Mouse (Mus musculus) CH12.LX (cell line): Measurements from ENCODE around the gene Pkhd1. TPM values are rescaled to one million over a fixed set of nuclear protein-coding genes. Genes with fewer than 3 reads are reported as not detected.

Source experiments
- DNase-seq: peaks from one replicate; pipeline ENCODE4 v3.0.0-alpha.2; 2013; ENCODE audit errors: extremely low read depth
- H3K27ac ChIP-seq: 2 replicates; pipeline ENCODE4 v1.5.1; 2012; ENCODE audit warnings: low read depth, mild to moderate bottlenecking, control low read depth, moderate library complexity; ENCODE audit not compliant: insufficient read depth
- H3K27me3 ChIP-seq: replicated peaks from 2 replicates; pipeline ENCODE3; 2012; ENCODE audit warnings: inconsistent platforms
- H3K36me3 ChIP-seq, 2 experiments: replicated peaks in 1 of 2; 2 replicates each; pipeline versions ENCODE3 to v1.6.1; 2012; ENCODE audit warnings: inconsistent platforms in 1 of 2, low read length in 1 of 2, mild to moderate bottlenecking in 1 of 2, mixed read lengths in 1 of 2, moderate library complexity in 1 of 2; ENCODE audit not compliant: control insufficient read depth in 1 of 2, insufficient read depth in 1 of 2
- H3K4me1 ChIP-seq, 2 experiments: 2 replicates each; pipeline ENCODE4 v1.6.1; 2012; ENCODE audit warnings: inconsistent platforms in 1 of 2, moderate library complexity in 1 of 2; ENCODE audit not compliant: insufficient read depth in 2 of 2, control insufficient read depth in 1 of 2
- H3K4me2 ChIP-seq: 2 replicates; pipeline ENCODE4 v1.6.1; 2012; ENCODE audit warnings: low read depth, mild to moderate bottlenecking, control low read depth; ENCODE audit not compliant: poor library complexity, insufficient read depth, severe bottlenecking
- H3K4me3 ChIP-seq, 3 experiments: fragments of 150-350 bp in 1 of 3; sonication (generic) in 1 of 3; replicated peaks in 1 of 3; 2 replicates each; pipeline versions ENCODE3 to v1.5.1; 2011 to 2012; ENCODE audit warnings: low read depth in 2 of 3, low read length in 2 of 3, mild to moderate bottlenecking in 2 of 3, moderate library complexity in 2 of 3, control low read depth in 1 of 3, improper control_type of control experiment in 1 of 3, inconsistent platforms in 1 of 3, mixed read lengths in 1 of 3; ENCODE audit not compliant: poor library complexity in 1 of 3
- H3K79me2 ChIP-seq: replicated peaks from 2 replicates; pipeline ENCODE4 v1.6.1; 2012; ENCODE audit warnings: mild to moderate bottlenecking, moderate library complexity; ENCODE audit not compliant: control insufficient read depth, poor library complexity, insufficient read depth, severe bottlenecking; ENCODE audit errors: extremely low read depth
- H3K9ac ChIP-seq: 2 replicates; pipeline ENCODE4 v1.6.1; 2012; ENCODE audit warnings: low read depth, mild to moderate bottlenecking, control low read depth, moderate library complexity; ENCODE audit not compliant: insufficient read depth
- H3K9me3 ChIP-seq: replicated peaks from 2 replicates; pipeline ENCODE3; 2012; ENCODE audit warnings: low read length, inconsistent platforms, mixed read lengths
- CTCF ChIP-seq, 2 experiments: IDR thresholded peaks in 1 of 2; conservative IDR thresholded peaks in 1 of 2; 2 replicates each; pipeline ENCODE4 v1.5.1; 2011 to 2012; ENCODE audit warnings: low read depth in 2 of 2, low read length in 2 of 2, improper control_type of control experiment in 1 of 2, inconsistent platforms in 1 of 2, mild to moderate bottlenecking in 1 of 2, moderate library complexity in 1 of 2
- E2F4 ChIP-seq: IDR thresholded peaks from 2 replicates; pipeline ENCODE4 v1.6.1; 2011; ENCODE audit warnings: low read depth, low read length, improper control_type of control experiment; ENCODE audit not compliant: insufficient replicate concordance
- GABPA ChIP-seq: IDR thresholded peaks from 2 replicates; pipeline ENCODE4 v1.6.1; 2012; ENCODE audit warnings: low read depth, low read length, improper control_type of control experiment, inconsistent platforms; ENCODE audit not compliant: insufficient replicate concordance
- HCFC1 ChIP-seq: IDR thresholded peaks from 2 replicates; pipeline ENCODE4 v1.6.1; 2012; ENCODE audit warnings: low read depth, mild to moderate bottlenecking, inconsistent platforms, low read length, improper control_type of control experiment
- IRF4 ChIP-seq: IDR thresholded peaks from 2 replicates; pipeline ENCODE4 v1.6.1; 2014; ENCODE audit warnings: low read depth, mild to moderate bottlenecking, inconsistent platforms, low read length, improper control_type of control experiment
- JUND ChIP-seq: conservative IDR thresholded peaks from 2 replicates; pipeline ENCODE4 v1.6.1; 2011; ENCODE audit warnings: low read depth, low read length, improper control_type of control experiment
- MAFK ChIP-seq: IDR thresholded peaks from 2 replicates; pipeline ENCODE4 v1.6.1; 2011; ENCODE audit warnings: low read length, improper control_type of control experiment; ENCODE audit not compliant: insufficient replicate concordance
- MAX ChIP-seq: IDR thresholded peaks from 2 replicates; pipeline ENCODE4 v1.6.1; 2011; ENCODE audit warnings: low read length, improper control_type of control experiment
- MAZ ChIP-seq: IDR thresholded peaks from 2 replicates; pipeline ENCODE4 v1.6.1; 2012; ENCODE audit warnings: low read depth, mild to moderate bottlenecking, inconsistent platforms, low read length, improper control_type of control experiment, moderate library complexity
- MEF2A ChIP-seq: IDR thresholded peaks from 2 replicates; pipeline ENCODE4 v1.6.1; 2014; ENCODE audit warnings: low read depth, mild to moderate bottlenecking, inconsistent platforms, low read length, improper control_type of control experiment, borderline replicate concordance
- MXI1 ChIP-seq: IDR thresholded peaks from 2 replicates; pipeline ENCODE4 v1.6.1; 2011; ENCODE audit warnings: mild to moderate bottlenecking, low read depth, low read length, improper control_type of control experiment
- NELFE ChIP-seq: IDR thresholded peaks from 2 replicates; pipeline ENCODE4 v1.6.1; 2011; ENCODE audit warnings: low read depth, low read length, improper control_type of control experiment
- RAD21 ChIP-seq: IDR thresholded peaks from 2 replicates; pipeline ENCODE4 v1.6.1; 2011; ENCODE audit warnings: low read depth, mild to moderate bottlenecking, low read length, improper control_type of control experiment, moderate library complexity
- SMC3 ChIP-seq: IDR thresholded peaks from 2 replicates; pipeline ENCODE4 v1.6.1; 2011; ENCODE audit warnings: low read depth, low read length, improper control_type of control experiment
- TBP ChIP-seq: conservative IDR thresholded peaks from 2 replicates; pipeline ENCODE4 v1.6.1; 2011; ENCODE audit warnings: low read depth, low read length, improper control_type of control experiment
- UBTF ChIP-seq: IDR thresholded peaks from 2 replicates; pipeline ENCODE4 v1.6.1; 2012; ENCODE audit warnings: low read depth, mild to moderate bottlenecking, inconsistent platforms, low read length, improper control_type of control experiment, moderate library complexity
- USF2 ChIP-seq: conservative IDR thresholded peaks from 2 replicates; pipeline ENCODE4 v1.6.1; 2011; ENCODE audit warnings: low read depth, low read length, improper control_type of control experiment
- ZC3H11A ChIP-seq: IDR thresholded peaks from 2 replicates; pipeline ENCODE4 v1.6.1; 2012; ENCODE audit warnings: low read depth, mild to moderate bottlenecking, inconsistent platforms, low read length, improper control_type of control experiment
- ZNF384 ChIP-seq: IDR thresholded peaks from 2 replicates; pipeline ENCODE4 v1.6.1; 2012; ENCODE audit warnings: low read depth, low read length, improper control_type of control experiment, inconsistent platforms
- dilution Hi-C: fragments of 300-500 bp; cut with MboI; formaldehyde crosslinking; loops from 2 replicates; pipeline ENCODE4 v1.14.3; 2020; ENCODE audit warnings: low sequenced_read_pairs; ENCODE audit not compliant: extremely low pct_unique_long_range_greater_than_20kb, extremely low pct_ligation_motif_present
- in situ Hi-C: fragments of 300-500 bp; cut with MboI; formaldehyde crosslinking; loops from 3 replicates; pipeline ENCODE4 v1.14.3; 2019; ENCODE audit warnings: low sequenced_read_pairs, low pct_ligation_motif_present, low pct_unique_long_range_greater_than_20kb, mixed read lengths
- polyA plus RNA-seq: library from polyadenylated mRNA; unstranded; fragments of >175 nt; gene quantifications from 2 replicates; pipeline ENCODE4 v1.2.1, GENCODE M21; 2012; ENCODE audit warnings: low read depth; ENCODE audit not compliant: insufficient read length
- total RNA-seq, 2 experiments: library from RNA; depleted of rRNA; stranded (reverse); fragments of 300-350 nt in 1 of 2; fragments of >200 nt in 1 of 2; gene quantifications; 2 replicates each; pipeline ENCODE4 v1.2.3; 2012 to 2014

Gene Pkhd1
- total and polyA plus RNA-seq, 3 experiments = not detected

DNA sequence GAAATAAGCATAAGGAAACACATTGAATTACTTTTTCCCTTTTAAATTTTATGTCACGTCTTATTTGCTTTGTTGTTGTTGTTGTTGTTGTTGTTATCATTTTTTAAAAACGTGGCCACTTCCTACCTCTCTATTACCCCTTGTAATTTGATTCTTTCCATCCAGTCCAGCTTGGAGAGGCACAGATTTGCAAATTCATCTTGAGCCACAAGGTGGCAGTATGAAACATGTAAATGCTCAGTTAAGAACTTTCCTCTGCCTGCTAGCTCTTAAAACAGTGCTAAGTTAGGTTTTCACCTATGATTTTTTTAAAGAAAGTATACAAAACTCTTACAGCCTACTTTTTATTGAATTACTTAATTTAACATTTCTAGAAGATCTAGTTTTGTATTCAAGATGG, 306.4 kb downstream of the Pkhd1 start:
- H3K9me3 ChIP-seq = no peaks in the 10 kb centered on the region
- no peak overlapping the region for H3K27ac ChIP-seq
- no peak overlapping the region for H3K4me3 ChIP-seq
- H3K4me2 ChIP-seq = no peak overlapping the region
- in situ Hi-C loops = loop anchor here (25.0 kb wide), 1 partner anchor 201 kb away; no protein-coding TSS in a partner anchor
- H3K9ac ChIP-seq = no peak overlapping the region
- no peaks in the 10 kb centered on the region for H3K27me3 ChIP-seq
- no peak for TF ChIP-seq MAX
- no peak for TF ChIP-seq TBP
- peak; percentile 52 for TF ChIP-seq RAD21
- TF ChIP-seq CTCF (conservative IDR thresholded peaks at IDR 0.05 in 1 of 2, IDR thresholded peaks at IDR 0.05 in 1 of 2; ENCODE audit: low read depth in 2 of 2, low read length in 2 of 2) = peak; percentile 32 to 56; a peak in 3 of 4 replicates
- no peak for TF ChIP-seq JUND
- TF ChIP-seq USF2 = no peak
- TF ChIP-seq SMC3 = peak; percentile 58
- no peak for TF ChIP-seq MAZ
- no peak for TF ChIP-seq ZNF384
- no peak for TF ChIP-seq MEF2A
- no peak for TF ChIP-seq GABPA
- H3K4me1 ChIP-seq = peaks cover 0 to 5% of the 10 kb centered on the region in 2 experiments; a peak in 2 of 4 replicates
- no peaks in the 10 kb centered on the region for H3K36me3 ChIP-seq
- no peaks in the 10 kb centered on the region for H3K79me2 ChIP-seq
- DNase-seq = peak; percentile 59
- dilution Hi-C loops = no loop called here

GRCm38 (mm10) chr1:20310925-20311324, 306.9 kb downstream of the Pkhd1 start:
- in situ Hi-C loops = loop anchor here (25.0 kb wide), 1 partner anchor 201 kb away; no protein-coding TSS in a partner anchor
- no peaks in the 10 kb centered on the region for H3K36me3 ChIP-seq
- DNase-seq = no peak
- no peaks in the 10 kb centered on the region for H3K9me3 ChIP-seq
- TF ChIP-seq HCFC1 (no peak), MXI1 (no peak), NELFE (no peak)
- no peak overlapping the region for H3K4me3 ChIP-seq
- H3K27ac ChIP-seq = no peak overlapping the region
- H3K27me3 ChIP-seq = no peaks in the 10 kb centered on the region
- dilution Hi-C loops = no loop called here
- H3K4me2 ChIP-seq = no peak overlapping the region
- H3K4me1 ChIP-seq = peaks cover 0 to 5% of the 10 kb centered on the region in 2 experiments; a peak in 2 of 4 replicates
- H3K9ac ChIP-seq = no peak overlapping the region
- no peaks in the 10 kb centered on the region for H3K79me2 ChIP-seq

DNA sequence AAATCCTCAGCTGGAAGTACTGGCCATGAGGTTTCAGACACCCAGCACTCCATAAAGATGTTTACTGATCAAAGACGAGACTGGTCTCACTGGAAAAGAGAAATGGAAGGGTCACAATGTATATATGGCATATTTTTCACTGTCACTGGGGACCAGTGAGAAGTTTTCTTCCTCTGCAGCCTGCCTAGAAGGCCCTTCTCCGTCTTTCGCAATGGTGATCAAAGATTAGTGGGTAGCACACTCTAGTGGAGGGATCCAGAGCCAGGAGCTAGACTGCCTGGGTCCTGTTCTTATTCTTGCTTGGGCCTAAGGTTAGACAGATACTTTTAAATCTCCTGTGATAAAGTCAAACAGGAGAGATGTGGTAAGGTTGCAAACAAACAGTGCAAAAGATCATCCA, 311.7 kb downstream of the Pkhd1 start:
- H3K36me3 ChIP-seq = no peaks in the 10 kb centered on the region
- peaks cover 0 to 4% of the 10 kb centered on the region in 2 experiments; a peak in 2 of 4 replicates for H3K4me1 ChIP-seq
- no peak overlapping the region for H3K4me2 ChIP-seq
- no peak for DNase-seq
- in situ Hi-C loops (loop anchor here (25.0 kb wide), 1 partner anchor 206 kb away; no protein-coding TSS in a partner anchor), dilution Hi-C loops (no loop called here)
- H3K9me3 ChIP-seq = peaks cover 2% of the 10 kb centered on the region
- no peaks in the 10 kb centered on the region for H3K79me2 ChIP-seq
- H3K9ac ChIP-seq = no peak overlapping the region
- H3K27ac ChIP-seq = no peak overlapping the region
- no peak overlapping the region for H3K4me3 ChIP-seq
- H3K27me3 ChIP-seq = no peaks in the 10 kb centered on the region
- TF ChIP-seq MAFK = no peak
- TF ChIP-seq IRF4 = no peak
- TF ChIP-seq MAZ = no peak
- TF ChIP-seq ZC3H11A = no peak
- TF ChIP-seq E2F4 = no peak
- no peak for TF ChIP-seq SMC3
- no peak for TF ChIP-seq UBTF
- TF ChIP-seq, all 38 proteins: peak for 0
